Mouse (Mus musculus) G1E (cell line): ENCODE measurements at regions not wholly inside any gene's neighbourhood (a gene's known extent, or its start where the extent isn't known, plus 50 kb on each side); places are given as distances from the start of the nearest gene placed in this dataset.

Experiments
- CTCF ChIP-seq: IDR thresholded peaks from 2 replicates; pipeline ENCODE4 v1.5.1; 2012; ENCODE audit warnings: low read depth, low read length, inconsistent platforms, mixed read lengths
- POLR2AphosphoS5 ChIP-seq: IDR thresholded peaks from 2 replicates; pipeline ENCODE4 v1.6.1; 2012; ENCODE audit warnings: low read depth, low read length, inconsistent platforms; ENCODE audit not compliant: insufficient replicate concordance

- TF ChIP-seq CTCF, result no peak
- TF ChIP-seq POLR2AphosphoS5, result no peak
These were observed 52.8 kb upstream of the Eci2 start for GRCm38 (mm10) chr13:35079685-35080084.
